Mouse (Mus musculus) liver, embryonic 14.5 days (tissue): ENCODE measurements at regions not wholly inside any gene's neighbourhood (a gene's known extent, or its start where the extent isn't known, plus 50 kb on each side); places are given as distances from the start of the nearest gene placed in this dataset.

Experiments used
- CTCF ChIP-seq: IDR thresholded peaks from 2 replicates; pipeline ENCODE4 v1.5.1; 2016; ENCODE audit warnings: antibody characterized with exemption, low read depth, control low read depth
- EP300 ChIP-seq: IDR thresholded peaks from 2 replicates; pipeline ENCODE4 v1.6.1; 2016; ENCODE audit warnings: antibody characterized with exemption, low read depth

- no peak for TF ChIP-seq CTCF
- TF ChIP-seq EP300: no peak
These were observed 424.0 kb downstream of the Ptprc start for GRCm38 (mm10) chr1:137751446-137751961.
